Mouse (Mus musculus): Measurements from ENCODE around the gene Fam160a1. TPM values are rescaled to one million over a fixed set of nuclear protein-coding genes. Genes with fewer than 3 reads are reported as not detected.

Gene Fam160a1
- polyA plus RNA-seq, 1 experiment from 2014 or later = 0.25 TPM

- DNase-seq = no peak
Observed at GRCm38 (mm10) chr3:85645517-85646004, 171.5 kb downstream of the Fam160a1 start.

GRCm38 (mm10) chr3:85644814-85645213 lies 172.3 kb downstream of the Fam160a1 start:
- no peak for ATAC-seq (ENCODE audit: low read depth)
- 82% methylated on average over 3 of the region's 3 CpGs for WGBS (ENCODE audit: insufficient replicate concordance)
- no peak overlapping the region for H3K4me3 ChIP-seq (replicated peaks)
- no peak for DNase-seq
- no peaks in the 10 kb centered on the region for H3K27me3 ChIP-seq
- no peaks in the 10 kb centered on the region for H3K9me3 ChIP-seq (replicated peaks)
- H3K9ac ChIP-seq = no peak overlapping the region
- no peak overlapping the region for H3K27ac ChIP-seq
- 0 out of 2 replicates have a peak, but pooled peaks cover 3% of the 10 kb centered on the region for H3K4me1 ChIP-seq (replicated peaks)
- H3K36me3 ChIP-seq = no peaks in the 10 kb centered on the region
- H3K4me2 ChIP-seq = no peak overlapping the region

More at GRCm38 (mm10) chr3:85645517-85646004, 171.5 kb downstream of the Fam160a1 start:
- Histone ChIP-seq H3K4me3 (replicated peaks) (no peak overlapping the region), H3K4me2 (no peak overlapping the region), H3K27ac (no peak overlapping the region), H3K4me1 (replicated peaks) (0 out of 2 replicates have a peak, but pooled peaks cover 3% of the 10 kb centered on the region), H3K27me3 (no peaks in the 10 kb centered on the region), H3K9me3 (replicated peaks) (no peaks in the 10 kb centered on the region), H3K9ac (no peak overlapping the region), H3K36me3 (no peaks in the 10 kb centered on the region)
- ATAC-seq (ENCODE audit: low read depth) = no peak
- 78% methylated on average over 7 of the region's 7 CpGs for WGBS (ENCODE audit: insufficient replicate concordance)

DNA sequence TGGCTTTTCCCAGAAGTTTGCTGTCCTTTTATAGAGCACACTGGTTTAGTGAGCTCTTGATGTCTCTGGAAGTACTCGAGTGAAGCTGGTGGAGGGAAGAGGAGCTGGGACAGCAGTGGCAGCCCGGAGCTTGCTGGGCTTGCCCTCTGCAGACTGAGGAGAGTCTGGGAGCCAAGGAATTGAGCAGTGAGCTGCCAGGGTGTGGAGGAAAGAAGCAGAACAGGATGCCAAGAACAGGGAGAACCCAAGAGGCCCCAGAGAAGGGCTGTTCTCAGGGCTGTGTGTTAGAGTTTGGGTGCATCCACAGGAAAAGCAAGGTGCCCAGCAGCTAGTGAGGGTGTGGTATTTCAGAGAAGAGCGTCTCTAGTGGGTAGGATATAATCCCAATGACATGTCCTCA lies 175.3 kb downstream of the Fam160a1 start:
- Histone ChIP-seq H3K9me3 (replicated peaks) (no peaks in the 10 kb centered on the region), H3K9ac (no peak overlapping the region), H3K4me3 (replicated peaks) (no peak overlapping the region), H3K4me2 (no peak overlapping the region), H3K36me3 (no peaks in the 10 kb centered on the region), H3K27ac (no peak overlapping the region), H3K27me3 (no peaks in the 10 kb centered on the region), H3K4me1 (replicated peaks) (no peaks in the 10 kb centered on the region)
- WGBS (ENCODE audit: insufficient replicate concordance) = 69% methylated on average over 3 of the region's 3 CpGs
- DNase-seq (no peak), ATAC-seq (ENCODE audit: low read depth) (no peak)

DNA sequence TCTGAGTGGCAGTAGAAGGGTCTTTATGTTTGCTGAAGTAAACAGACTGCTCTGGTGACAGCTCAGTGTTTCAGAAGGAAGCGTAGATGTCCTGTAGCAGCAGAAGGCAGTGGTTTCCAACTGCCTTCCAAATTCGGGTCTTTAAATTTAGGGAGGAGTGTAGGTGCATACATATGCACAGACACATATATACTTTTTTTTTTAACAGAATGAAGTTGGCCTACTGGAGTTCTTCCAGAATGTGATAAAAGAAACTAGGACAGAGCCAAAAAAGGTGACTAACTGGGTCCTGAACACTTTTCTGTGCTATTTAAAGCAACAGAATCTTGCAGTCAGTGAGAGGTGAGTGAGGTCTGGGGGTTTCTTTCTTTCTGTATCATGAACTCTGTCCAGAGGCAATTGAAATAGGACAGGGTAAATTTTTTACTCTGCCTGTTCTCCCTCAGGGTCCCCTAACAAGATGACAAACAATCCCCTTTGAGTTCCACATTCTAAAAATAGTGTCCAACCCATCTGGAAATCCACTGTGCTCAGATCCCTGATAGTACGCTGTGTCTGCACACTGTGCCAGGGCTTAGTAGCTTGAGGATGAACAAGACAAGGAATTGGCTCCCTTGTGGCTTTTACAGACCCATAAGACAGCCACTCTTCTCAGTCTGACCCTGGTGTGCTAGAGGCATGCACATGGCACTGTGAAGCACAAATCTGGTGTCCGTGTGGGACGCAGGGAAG lies 180.2 kb downstream of the Fam160a1 start:
- H3K36me3 ChIP-seq = no peaks in the 10 kb centered on the region
- H3K4me2 ChIP-seq = no peak overlapping the region
- no peak for ATAC-seq (ENCODE audit: low read depth)
- no peak overlapping the region for H3K9ac ChIP-seq
- H3K27ac ChIP-seq = no peak overlapping the region
- H3K4me1 ChIP-seq (replicated peaks) = no peaks in the 10 kb centered on the region
- H3K9me3 ChIP-seq (replicated peaks) = no peaks in the 10 kb centered on the region
- 73% methylated on average over 5 of the region's 5 CpGs for WGBS (ENCODE audit: insufficient replicate concordance)
- DNase-seq = no peak
- no peaks in the 10 kb centered on the region for H3K27me3 ChIP-seq
- no peak overlapping the region for H3K4me3 ChIP-seq (replicated peaks)

- Histone ChIP-seq H3K27ac (no peak overlapping the region), H3K4me2 (no peak overlapping the region), H3K9me3 (replicated peaks) (no peaks in the 10 kb centered on the region), H3K4me1 (replicated peaks) (no peaks in the 10 kb centered on the region), H3K27me3 (no peaks in the 10 kb centered on the region), H3K9ac (no peak overlapping the region), H3K36me3 (no peaks in the 10 kb centered on the region), H3K4me3 (replicated peaks) (no peak overlapping the region)
- ATAC-seq (ENCODE audit: low read depth) (no peak), DNase-seq (no peak)
- WGBS (ENCODE audit: insufficient replicate concordance) = 75% methylated on average over 2 of the region's 2 CpGs
Observed at GRCm38 (mm10) chr3:85635591-85635990, 181.5 kb downstream of the Fam160a1 start.

DNA sequence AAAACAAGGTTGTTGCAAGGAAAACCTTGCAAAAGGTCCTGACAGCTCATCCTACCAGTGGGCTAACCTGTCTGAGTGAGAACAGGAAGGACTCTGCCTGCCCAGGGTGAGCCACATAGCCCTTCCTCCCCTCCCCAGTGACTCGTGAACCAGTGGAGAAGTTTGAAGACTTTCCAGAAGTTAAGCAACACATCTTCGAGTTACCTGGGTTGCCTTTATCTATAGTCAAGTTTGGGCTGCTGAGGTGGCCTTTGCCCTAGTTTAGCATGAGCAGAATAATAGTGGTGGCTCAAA lies 182.0 kb downstream of the Fam160a1 start:
- 0 out of 2 replicates have a peak, but pooled peaks cover under 1% of the 10 kb centered on the region for H3K36me3 ChIP-seq
- 48% methylated on average over 2 of the region's 2 CpGs for WGBS (ENCODE audit: insufficient replicate concordance)
- no peak overlapping the region for H3K4me2 ChIP-seq
- H3K9me3 ChIP-seq (replicated peaks) = no peaks in the 10 kb centered on the region
- no peaks in the 10 kb centered on the region for H3K27me3 ChIP-seq
- no peak for DNase-seq
- no peak overlapping the region for H3K27ac ChIP-seq
- H3K4me3 ChIP-seq (replicated peaks) = no peak overlapping the region
- no peak for ATAC-seq (ENCODE audit: low read depth)
- no peak overlapping the region for H3K9ac ChIP-seq
- H3K4me1 ChIP-seq (replicated peaks) = no peaks in the 10 kb centered on the region

DNA sequence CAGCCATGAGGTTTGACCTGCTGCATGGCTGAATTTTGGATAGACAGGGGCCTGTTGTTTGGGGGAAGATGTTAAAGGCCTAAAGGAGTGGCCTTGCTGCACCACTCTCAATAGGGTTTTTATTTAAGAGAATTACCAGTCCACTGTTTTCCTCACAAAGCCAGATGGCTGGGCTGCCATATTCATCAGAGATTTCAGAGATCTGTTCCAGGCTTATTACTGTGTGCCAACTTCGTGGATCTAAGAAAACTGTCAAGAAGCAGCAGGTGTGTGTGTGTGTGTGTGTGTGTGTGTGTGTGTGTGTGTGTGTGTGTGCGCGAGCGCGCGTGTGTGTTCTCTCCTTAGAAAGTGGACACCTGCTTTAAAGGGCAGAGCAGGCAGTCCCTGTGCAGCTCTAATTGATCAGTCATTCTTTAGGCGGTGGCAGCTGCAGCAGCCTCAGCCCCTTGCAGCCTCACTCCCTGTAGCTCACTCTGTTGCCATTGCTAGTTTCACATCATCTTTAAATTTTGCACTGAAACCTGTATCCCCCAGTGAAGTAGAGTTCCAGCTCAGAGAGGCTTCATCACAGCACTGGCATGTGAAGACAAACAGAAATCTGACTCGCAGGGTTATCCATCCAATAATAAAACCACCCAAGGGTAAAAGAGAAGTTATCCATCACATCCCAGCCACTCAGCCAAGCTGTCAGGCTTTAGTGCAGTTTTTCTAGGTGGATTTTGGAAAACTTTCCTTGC lies 182.5 kb downstream of the Fam160a1 start:
- Histone ChIP-seq H3K27me3 (no peaks in the 10 kb centered on the region), H3K4me3 (replicated peaks) (no peak overlapping the region), H3K36me3 (0 out of 2 replicates have a peak, but pooled peaks cover 4% of the 10 kb centered on the region), H3K27ac (no peak overlapping the region), H3K9ac (no peak overlapping the region), H3K4me2 (no peak overlapping the region), H3K9me3 (replicated peaks) (no peaks in the 10 kb centered on the region), H3K4me1 (replicated peaks) (no peaks in the 10 kb centered on the region)
- ATAC-seq (ENCODE audit: low read depth) = no peak
- 86% methylated on average over 8 of the region's 8 CpGs for WGBS (ENCODE audit: insufficient replicate concordance)
- DNase-seq = no peak

- 0 out of 2 replicates have a peak, but pooled peaks cover 7% of the 10 kb centered on the region for H3K36me3 ChIP-seq
- no peak overlapping the region for H3K9ac ChIP-seq
- no peak overlapping the region for H3K4me2 ChIP-seq
- no peaks in the 10 kb centered on the region for H3K9me3 ChIP-seq (replicated peaks)
- ATAC-seq (ENCODE audit: low read depth) = no peak
- H3K27ac ChIP-seq = no peak overlapping the region
- no peaks in the 10 kb centered on the region for H3K27me3 ChIP-seq
- 75% methylated on average over 2 of the region's 2 CpGs for WGBS (ENCODE audit: insufficient replicate concordance)
- no peak overlapping the region for H3K4me3 ChIP-seq (replicated peaks)
- no peak for DNase-seq
- H3K4me1 ChIP-seq (replicated peaks) = no peaks in the 10 kb centered on the region
Observed at GRCm38 (mm10) chr3:85633733-85634132, 183.4 kb downstream of the Fam160a1 start.

GRCm38 (mm10) chr3:85629895-85630510 lies 187.1 kb downstream of the Fam160a1 start:
- DNase-seq = no peak
- H3K9ac ChIP-seq = no peak overlapping the region
- 83% methylated on average over 4 of the region's 4 CpGs for WGBS (ENCODE audit: insufficient replicate concordance)
- H3K4me1 ChIP-seq (replicated peaks) = no peaks in the 10 kb centered on the region
- no peak overlapping the region for H3K27ac ChIP-seq
- ATAC-seq (ENCODE audit: low read depth) = no peak
- H3K9me3 ChIP-seq (replicated peaks) = no peaks in the 10 kb centered on the region
- H3K4me3 ChIP-seq (replicated peaks) = no peak overlapping the region
- H3K4me2 ChIP-seq = no peak overlapping the region
- no peaks in the 10 kb centered on the region for H3K27me3 ChIP-seq
- H3K36me3 ChIP-seq = 0 out of 2 replicates have a peak, but pooled peaks cover 7% of the 10 kb centered on the region

DNA sequence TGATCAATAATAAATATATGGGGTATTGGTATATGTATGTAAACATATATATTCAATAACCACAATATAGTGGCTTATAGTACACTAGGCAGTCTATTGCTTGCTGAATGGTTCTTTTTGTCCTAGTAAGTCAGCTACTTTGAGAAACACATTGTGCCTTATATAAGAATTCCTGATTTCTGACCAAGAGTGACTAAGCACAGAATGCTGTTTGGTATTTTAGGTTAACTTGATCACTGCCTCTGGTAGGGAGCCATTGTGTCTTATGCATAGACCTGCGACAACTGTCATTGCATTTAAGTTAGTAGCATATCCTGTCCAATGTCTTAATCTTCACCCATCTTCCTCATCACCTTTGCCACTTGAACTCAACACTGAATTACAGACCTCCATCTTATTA lies 197.3 kb downstream of the Fam160a1 start:
- Histone ChIP-seq H3K4me1 (replicated peaks) (peaks cover 5% of the 10 kb centered on the region), H3K27ac (no peak overlapping the region), H3K9ac (no peak overlapping the region), H3K27me3 (no peaks in the 10 kb centered on the region), H3K4me3 (replicated peaks) (no peak overlapping the region), H3K36me3 (peaks cover 15% of the 10 kb centered on the region), H3K4me2 (no peak overlapping the region), H3K9me3 (replicated peaks) (no peaks in the 10 kb centered on the region)
- no peak for DNase-seq
- 97% methylated on average over 1 of the region's 1 CpGs for WGBS (ENCODE audit: insufficient replicate concordance)
- no peak for ATAC-seq (ENCODE audit: low read depth)

DNA sequence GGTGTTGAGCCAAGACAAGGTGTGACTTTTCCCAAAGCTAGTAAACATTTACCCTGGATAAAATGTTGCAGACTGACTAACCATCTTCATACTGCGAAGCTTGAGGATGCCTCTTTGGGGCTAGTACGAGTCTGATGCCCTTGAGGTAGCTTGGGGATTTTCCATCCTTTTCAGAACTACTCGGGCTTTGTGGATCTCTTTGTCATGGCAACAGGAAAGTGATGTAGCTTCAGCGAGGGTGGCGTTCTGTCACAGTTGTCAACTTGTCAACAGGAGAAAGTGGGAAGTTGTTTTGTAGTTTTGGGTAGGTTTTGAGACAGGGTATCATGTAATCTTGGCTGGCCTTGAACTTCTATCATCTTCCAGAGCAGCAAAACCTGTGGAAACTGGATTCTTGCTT lies 197.7 kb downstream of the Fam160a1 start:
- no peak overlapping the region for H3K4me3 ChIP-seq (replicated peaks)
- peaks cover 15% of the 10 kb centered on the region for H3K36me3 ChIP-seq
- DNase-seq = no peak
- no peak overlapping the region for H3K9ac ChIP-seq
- no peak overlapping the region for H3K4me2 ChIP-seq
- no peaks in the 10 kb centered on the region for H3K9me3 ChIP-seq (replicated peaks)
- WGBS (ENCODE audit: insufficient replicate concordance) = 73% methylated on average over 5 of the region's 5 CpGs
- H3K4me1 ChIP-seq (replicated peaks) = peaks cover 5% of the 10 kb centered on the region
- H3K27ac ChIP-seq = no peak overlapping the region
- ATAC-seq (ENCODE audit: low read depth) = no peak
- H3K27me3 ChIP-seq = no peaks in the 10 kb centered on the region

All from liver, embryonic 13.5 days (tissue).